Mouse (Mus musculus): ENCODE data around the gene Dpep1. TPM values are rescaled to one million over a fixed set of nuclear protein-coding genes. Genes with fewer than 3 reads are reported as not detected.

Gene Dpep1
- total RNA-seq, 1 experiment, result not detected

- Histone ChIP-seq H3K9ac (ENCODE audit: insufficient read depth, low read depth, low read length, poor library complexity, severe bottlenecking) (no peak overlapping the region), H3K27ac (ENCODE audit: insufficient read depth, low read depth, low read length, poor library complexity, severe bottlenecking) (no peak overlapping the region), H3K9me3 (ENCODE audit: control insufficient read depth, insufficient read depth, low read depth, low read length) (no peaks in the 10 kb centered on the region), H3K4me1 (ENCODE audit: control insufficient read depth in 2 of 2, insufficient read depth in 2 of 2, low read length in 2 of 2, poor library complexity in 1 of 2) (peaks cover 0 to 2% of the 10 kb centered on the region in 2 experiments; a peak in 1 of 4 replicates), H3K4me3 (ENCODE audit: insufficient read depth in 1 of 2, low read depth in 1 of 2, low read length in 2 of 2, poor library complexity in 1 of 2, severe bottlenecking in 1 of 2) (no peak overlapping the region), H3K36me3 (ENCODE audit: control insufficient read depth, insufficient read depth, low read length, poor library complexity, severe bottlenecking) (peaks cover 2% of the 10 kb centered on the region; the same call in 1 of the 2 replicates)
- TF ChIP-seq HCFC1 (IDR thresholded peaks at IDR 0.05; ENCODE audit: borderline replicate concordance, insufficient read depth, low read length) (no peak), ZC3H11A (IDR thresholded peaks at IDR 0.05; ENCODE audit: borderline replicate concordance, low read depth, low read length) (no peak), ZNF384 (IDR thresholded peaks at IDR 0.05; ENCODE audit: low read depth, low read length) (no peak)
- in situ Hi-C loops (cut with MboI; ENCODE audit: low sequenced_read_pairs in 2 of 2, unreplicated experiment in 2 of 2), result no loop called here
- no peak for DNase-seq (ENCODE audit: low read depth, low spot score)
These were observed 58.3 kb downstream of the Dpep1 start for GRCm38 (mm10) chr8:123244382-123244781.

- in situ Hi-C loops (cut with MboI; ENCODE audit: low sequenced_read_pairs in 2 of 2, unreplicated experiment in 2 of 2), result no loop called here
- H3K4me1 ChIP-seq (ENCODE audit: control insufficient read depth in 2 of 2, insufficient read depth in 2 of 2, low read length in 2 of 2, poor library complexity in 1 of 2), result peaks cover 0 to 2% of the 10 kb centered on the region in 2 experiments; a peak in 1 of 4 replicates
- no peak overlapping the region for H3K27ac ChIP-seq (ENCODE audit: insufficient read depth, low read depth, low read length, poor library complexity, severe bottlenecking)
- no peak overlapping the region for H3K4me3 ChIP-seq (ENCODE audit: insufficient read depth in 1 of 2, low read depth in 1 of 2, low read length in 2 of 2, poor library complexity in 1 of 2, severe bottlenecking in 1 of 2)
- no peak for DNase-seq (ENCODE audit: low read depth, low spot score)
- no peaks in the 10 kb centered on the region for H3K9me3 ChIP-seq (ENCODE audit: control insufficient read depth, insufficient read depth, low read depth, low read length)
- no peak overlapping the region for H3K9ac ChIP-seq (ENCODE audit: insufficient read depth, low read depth, low read length, poor library complexity, severe bottlenecking)
- TF ChIP-seq CHD2 (IDR thresholded peaks at IDR 0.05; ENCODE audit: low read depth, low read length), result no peak
- no peak for TF ChIP-seq ZC3H11A (IDR thresholded peaks at IDR 0.05; ENCODE audit: borderline replicate concordance, low read depth, low read length)
- no peak for TF ChIP-seq MAFK (IDR thresholded peaks at IDR 0.05; ENCODE audit: insufficient read depth, low read depth, low read length)
- no peak for TF ChIP-seq HCFC1 (IDR thresholded peaks at IDR 0.05; ENCODE audit: borderline replicate concordance, insufficient read depth, low read length)
- TF ChIP-seq ZNF384 (IDR thresholded peaks at IDR 0.05; ENCODE audit: low read depth, low read length), result no peak
- peaks cover 2% of the 10 kb centered on the region; the same call in 1 of the 2 replicates for H3K36me3 ChIP-seq (ENCODE audit: control insufficient read depth, insufficient read depth, low read length, poor library complexity, severe bottlenecking)
These were observed 59.5 kb downstream of the Dpep1 start for GRCm38 (mm10) chr8:123245543-123245942.

GRCm38 (mm10) chr8:123247748-123248147, 61.7 kb downstream of the Dpep1 start:
- Histone ChIP-seq H3K4me1 (ENCODE audit: control insufficient read depth in 2 of 2, insufficient read depth in 2 of 2, low read length in 2 of 2, poor library complexity in 1 of 2) (peaks cover 0 to 2% of the 10 kb centered on the region in 2 experiments; a peak in 1 of 4 replicates), H3K27ac (ENCODE audit: insufficient read depth, low read depth, low read length, poor library complexity, severe bottlenecking) (no peak overlapping the region), H3K4me3 (ENCODE audit: insufficient read depth in 1 of 2, low read depth in 1 of 2, low read length in 2 of 2, poor library complexity in 1 of 2, severe bottlenecking in 1 of 2) (no peak overlapping the region), H3K9ac (ENCODE audit: insufficient read depth, low read depth, low read length, poor library complexity, severe bottlenecking) (no peak overlapping the region), H3K9me3 (ENCODE audit: control insufficient read depth, insufficient read depth, low read depth, low read length) (no peaks in the 10 kb centered on the region), H3K36me3 (ENCODE audit: control insufficient read depth, insufficient read depth, low read length, poor library complexity, severe bottlenecking) (no peaks in the 10 kb centered on the region)
- no peak for TF ChIP-seq CHD2 (IDR thresholded peaks at IDR 0.05; ENCODE audit: low read depth, low read length)
- no peak for TF ChIP-seq MAFK (IDR thresholded peaks at IDR 0.05; ENCODE audit: insufficient read depth, low read depth, low read length)
- no peak for TF ChIP-seq ZNF384 (IDR thresholded peaks at IDR 0.05; ENCODE audit: low read depth, low read length)
- no peak for TF ChIP-seq ZC3H11A (IDR thresholded peaks at IDR 0.05; ENCODE audit: borderline replicate concordance, low read depth, low read length)
- no peak for TF ChIP-seq HCFC1 (IDR thresholded peaks at IDR 0.05; ENCODE audit: borderline replicate concordance, insufficient read depth, low read length)
- no peak for DNase-seq (ENCODE audit: low read depth, low spot score)
- in situ Hi-C loops (cut with MboI; ENCODE audit: low sequenced_read_pairs in 2 of 2, unreplicated experiment in 2 of 2), result no loop called here

GRCm38 (mm10) chr8:123248596-123248995, 62.6 kb downstream of the Dpep1 start:
- no peak for TF ChIP-seq ZNF384 (IDR thresholded peaks at IDR 0.05; ENCODE audit: low read depth, low read length)
- Histone ChIP-seq H3K36me3 (ENCODE audit: control insufficient read depth, insufficient read depth, low read length, poor library complexity, severe bottlenecking) (no peaks in the 10 kb centered on the region), H3K4me3 (ENCODE audit: insufficient read depth in 1 of 2, low read depth in 1 of 2, low read length in 2 of 2, poor library complexity in 1 of 2, severe bottlenecking in 1 of 2) (no peak overlapping the region), H3K9me3 (ENCODE audit: control insufficient read depth, insufficient read depth, low read depth, low read length) (no peaks in the 10 kb centered on the region), H3K9ac (ENCODE audit: insufficient read depth, low read depth, low read length, poor library complexity, severe bottlenecking) (no peak overlapping the region), H3K4me1 (ENCODE audit: control insufficient read depth in 2 of 2, insufficient read depth in 2 of 2, low read length in 2 of 2, poor library complexity in 1 of 2) (peaks cover 0 to 2% of the 10 kb centered on the region in 2 experiments; a peak in 1 of 4 replicates), H3K27ac (ENCODE audit: insufficient read depth, low read depth, low read length, poor library complexity, severe bottlenecking) (no peak overlapping the region)
- in situ Hi-C loops (cut with MboI; ENCODE audit: low sequenced_read_pairs in 2 of 2, unreplicated experiment in 2 of 2), result no loop called here
- DNase-seq (ENCODE audit: low read depth, low spot score), result no peak

- in situ Hi-C loops (cut with MboI; ENCODE audit: low sequenced_read_pairs in 2 of 2, unreplicated experiment in 2 of 2), result no loop called here
- TF ChIP-seq ZC3H11A (IDR thresholded peaks at IDR 0.05; ENCODE audit: borderline replicate concordance, low read depth, low read length) (no peak), ZNF384 (IDR thresholded peaks at IDR 0.05; ENCODE audit: low read depth, low read length) (no peak), HCFC1 (IDR thresholded peaks at IDR 0.05; ENCODE audit: borderline replicate concordance, insufficient read depth, low read length) (no peak), MAFK (IDR thresholded peaks at IDR 0.05; ENCODE audit: insufficient read depth, low read depth, low read length) (no peak), CHD2 (IDR thresholded peaks at IDR 0.05; ENCODE audit: low read depth, low read length) (no peak)
- Histone ChIP-seq H3K36me3 (ENCODE audit: control insufficient read depth, insufficient read depth, low read length, poor library complexity, severe bottlenecking) (peaks cover 3% of the 10 kb centered on the region; the same call in 1 of the 2 replicates), H3K9ac (ENCODE audit: insufficient read depth, low read depth, low read length, poor library complexity, severe bottlenecking) (no peak overlapping the region), H3K4me1 (ENCODE audit: control insufficient read depth in 2 of 2, insufficient read depth in 2 of 2, low read length in 2 of 2, poor library complexity in 1 of 2) (no peaks in the 10 kb centered on the region; a peak in 1 of 4 replicates), H3K27ac (ENCODE audit: insufficient read depth, low read depth, low read length, poor library complexity, severe bottlenecking) (no peak overlapping the region), H3K4me3 (ENCODE audit: insufficient read depth in 1 of 2, low read depth in 1 of 2, low read length in 2 of 2, poor library complexity in 1 of 2, severe bottlenecking in 1 of 2) (no peak overlapping the region), H3K9me3 (ENCODE audit: control insufficient read depth, insufficient read depth, low read depth, low read length) (no peaks in the 10 kb centered on the region)
- DNase-seq (ENCODE audit: low read depth, low spot score), result no peak
These were observed 64.9 kb downstream of the Dpep1 start for GRCm38 (mm10) chr8:123250940-123251339.

Other genes with a start within 250 kb of the Dpep1 start
- gene Ankrd11, start 144.0 kb upstream of the Dpep1 start, total RNA-seq (2012; rRNA removed), result 155 and 194 TPM in 2 replicates
- gene Spg7, start 123.3 kb upstream of the Dpep1 start, total RNA-seq (2012; rRNA removed), result 106 and 160 TPM in 2 replicates
- 2,643 and 2,912 TPM in 2 replicates for gene Rpl13, start 83.9 kb upstream of the Dpep1 start, total RNA-seq (2012; rRNA removed)
- 1.8 and 4.9 TPM in 2 replicates for gene Cpne7, start 68.9 kb upstream of the Dpep1 start, total RNA-seq (2012; rRNA removed)
- gene Sult5a1, start 27.9 kb upstream of the Dpep1 start, total RNA-seq (2012; rRNA removed), result 3.1 and 3.3 TPM in 2 replicates
- 68.8 and 86.0 TPM in 2 replicates for gene Chmp1a, start 26.5 kb downstream of the Dpep1 start, total RNA-seq (2012; rRNA removed)
- gene Spata33, start 26.6 kb downstream of the Dpep1 start, total RNA-seq (2012; rRNA removed), result 1.2 and 1.4 TPM in 2 replicates
- 42.7 and 58.9 TPM in 2 replicates for gene Cdk10, start 38.6 kb downstream of the Dpep1 start, total RNA-seq (2012; rRNA removed)
- 1.2 and 1.7 TPM in 2 replicates for gene Spata2l, start 50.0 kb downstream of the Dpep1 start, total RNA-seq (2012; rRNA removed)
- 14.8 and 19.1 TPM in 2 replicates for gene Zfp276, start 68.0 kb downstream of the Dpep1 start, total RNA-seq (2012; rRNA removed)
- 10.8 and 15.4 TPM in 2 replicates for gene Vps9d1, start 68.1 kb downstream of the Dpep1 start, total RNA-seq (2012; rRNA removed)
- 31.7 and 52.6 TPM in 2 replicates for gene Fanca, start 132.3 kb downstream of the Dpep1 start, total RNA-seq (2012; rRNA removed)
- 8.8 and 13.6 TPM in 2 replicates for gene Spire2, start 146.5 kb downstream of the Dpep1 start, total RNA-seq (2012; rRNA removed)
- 87.2 and 114 TPM in 2 replicates for gene Tcf25, start 187.5 kb downstream of the Dpep1 start, total RNA-seq (2012; rRNA removed)
- gene Mc1r, start 220.9 kb downstream of the Dpep1 start, total RNA-seq (2012; rRNA removed), result 0.27 and 0.42 TPM in 2 replicates
- 69.1 and 117 TPM in 2 replicates for gene Tubb3, start 225.2 kb downstream of the Dpep1 start, total RNA-seq (2012; rRNA removed)
- 34.3 and 42.5 TPM in 2 replicates for gene Def8, start 237.3 kb downstream of the Dpep1 start, total RNA-seq (2012; rRNA removed)

Data from ES-E14 (cell line).